Mouse (Mus musculus) megakaryocyte, embryonic 14.5 days (primary cell): Measurements from ENCODE around the gene Gm49369.

Source experiments
- FLI1 ChIP-seq: IDR thresholded peaks from 2 replicates; pipeline ENCODE4 v1.6.1; 2012; ENCODE audit warnings: low read length, inconsistent platforms, mixed read lengths
- GATA1 ChIP-seq: IDR thresholded peaks from 3 replicates; pipeline ENCODE4 v1.6.1; 2012; ENCODE audit warnings: mixed read lengths, low read length, inconsistent platforms, borderline replicate concordance

DNA sequence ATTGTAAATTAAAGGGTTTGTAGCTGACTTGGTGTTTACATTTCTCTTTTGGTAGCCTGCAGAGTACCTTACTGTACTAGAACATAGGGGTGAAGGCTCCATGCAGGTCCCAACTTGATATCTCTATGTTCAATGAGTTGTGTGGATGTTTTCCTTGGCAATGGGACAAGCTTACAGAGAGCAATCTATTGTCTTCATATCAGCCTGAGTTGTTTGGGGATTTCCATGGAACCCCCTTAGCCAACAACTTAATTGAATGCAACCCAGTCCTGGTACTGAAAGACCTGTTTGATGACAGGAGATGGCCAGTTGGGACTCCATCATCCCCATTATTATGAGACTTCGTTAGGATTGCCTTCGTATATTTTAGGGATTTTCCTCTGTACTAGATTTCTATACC, 35.6 kb upstream of the Gm49369 start:
- TF ChIP-seq GATA1, result no peak
- TF ChIP-seq FLI1, result no peak
